Mouse (Mus musculus) lung, embryonic 14.5 days (tissue): ENCODE results near the gene Sh2d7. TPM values are rescaled to one million over a fixed set of nuclear protein-coding genes. Genes with fewer than 3 reads are reported as not detected.

ENCODE experiments used
- ATAC-seq: fragments of 200-750 bp; cut with Nextera tagmentation; 2 replicates; pipeline ENCODE4 v1.8.0; 2017; ENCODE audit warnings: mild to moderate bottlenecking, moderate TSS enrichment, moderate library complexity; ENCODE audit not compliant: insufficient read depth
- DNase-seq: peaks from one replicate; pipeline ENCODE4 v3.0.0-alpha.2; 2015
- H3K27ac ChIP-seq: fragments of 300-500 bp; sonication (generic); 2 replicates; pipeline ENCODE4 v1.5.1; 2014; ENCODE audit warnings: low read depth, mild to moderate bottlenecking, moderate library complexity
- H3K27me3 ChIP-seq: fragments of 300-500 bp; sonication (generic); 2 replicates; pipeline ENCODE4 v1.6.1; 2014; ENCODE audit warnings: low read length, control low read depth; ENCODE audit not compliant: insufficient read depth
- H3K36me3 ChIP-seq: fragments of 300-500 bp; sonication (generic); 2 replicates; pipeline ENCODE4 v1.6.1; 2014; ENCODE audit warnings: control low read depth; ENCODE audit not compliant: insufficient read depth
- H3K4me1 ChIP-seq: fragments of 300-500 bp; sonication (generic); 2 replicates; pipeline ENCODE4 v1.6.1; 2014; ENCODE audit warnings: antibody characterized with exemption, control low read depth; ENCODE audit not compliant: insufficient read depth
- H3K4me2 ChIP-seq: fragments of 300-500 bp; sonication (generic); 2 replicates; pipeline ENCODE4 v1.6.1; 2014; ENCODE audit warnings: mild to moderate bottlenecking
- H3K4me3 ChIP-seq: fragments of 300-500 bp; sonication (generic); 2 replicates; pipeline ENCODE4 v1.5.1; 2014; ENCODE audit warnings: low read depth, low read length
- H3K9ac ChIP-seq: fragments of 300-500 bp; sonication (generic); 2 replicates; pipeline ENCODE4 v1.6.1; 2014
- H3K9me3 ChIP-seq: fragments of 300-500 bp; sonication (generic); 2 replicates; pipeline ENCODE4 v1.6.1; 2016; ENCODE audit warnings: low read depth, low read length, control low read depth
- CTCF ChIP-seq: IDR thresholded peaks from 2 replicates; pipeline ENCODE4 v1.5.1; 2016; ENCODE audit warnings: antibody characterized with exemption, low read depth
- WGBS: fragments of 180-500 bp; shearing (Covaris S2); extraction: QIAGEN DNeasy Blood & Tissue Kit; methylation state at CpG from one replicate; pipeline ENCODE4 v1.1.7; 2014; 5-methylcytosine and 5-hydroxymethylcytosine counted together
- polyA plus RNA-seq: library from polyadenylated mRNA; unstranded; fragments of >200 nt; fragmentation: Nextera tagmentation; extraction: Ambion mirVana; gene quantifications from 2 replicates; pipeline ENCODE4 v1.2.1, GENCODE M21; 2014

Gene Sh2d7
- polyA plus RNA-seq, 1 experiment from 2014 or later: not detected

- ATAC-seq: no peak
Observed at GRCm38 (mm10) chr9:54502111-54502495, 36.7 kb upstream of the Sh2d7 start.

GRCm38 (mm10) chr9:54502873-54503272, 35.9 kb upstream of the Sh2d7 start:
- Histone ChIP-seq H3K27me3 (peaks cover 22% of the 10 kb centered on the region; the same call in 1 of the 2 replicates), H3K9ac (no peak overlapping the region), H3K4me3 (no peak overlapping the region; the same call in 1 of the 2 replicates), H3K27ac (no peak overlapping the region), H3K9me3 (no peaks in the 10 kb centered on the region), H3K4me2 (peak overlapping the region; percentile 98; the same call in 1 of the 2 replicates), H3K4me1 (no peaks in the 10 kb centered on the region), H3K36me3 (no peaks in the 10 kb centered on the region)
- no peak for ATAC-seq
- DNase-seq: no peak
- no peak for TF ChIP-seq CTCF
- WGBS: 11% methylated on average over 12 of the region's 12 CpGs

More at GRCm38 (mm10) chr9:54502111-54502495, 36.7 kb upstream of the Sh2d7 start:
- Histone ChIP-seq H3K4me3 (peak overlapping the region; percentile 65), H3K27me3 (peaks cover 22% of the 10 kb centered on the region; the same call in 1 of the 2 replicates), H3K9ac (no peak overlapping the region), H3K4me2 (peak overlapping the region; percentile 98), H3K9me3 (no peaks in the 10 kb centered on the region), H3K4me1 (no peaks in the 10 kb centered on the region), H3K27ac (no peak overlapping the region), H3K36me3 (no peaks in the 10 kb centered on the region)
- 4% methylated on average over 13 of the region's 13 CpGs for WGBS
- no peak for TF ChIP-seq CTCF
- no peak for DNase-seq

GRCm38 (mm10) chr9:54515991-54516390, 22.8 kb upstream of the Sh2d7 start:
- DNase-seq (no peak), ATAC-seq (no peak)
- Histone ChIP-seq H3K4me2 (no peak overlapping the region), H3K36me3 (no peaks in the 10 kb centered on the region), H3K9ac (no peak overlapping the region), H3K9me3 (no peaks in the 10 kb centered on the region), H3K4me1 (no peaks in the 10 kb centered on the region), H3K27me3 (no peaks in the 10 kb centered on the region), H3K4me3 (no peak overlapping the region), H3K27ac (no peak overlapping the region)
- no peak for TF ChIP-seq CTCF
- 70% methylated on average over 2 of the region's 2 CpGs for WGBS

- no peaks in the 10 kb centered on the region for H3K27me3 ChIP-seq
- DNase-seq (no peak), ATAC-seq (no peak)
- no peaks in the 10 kb centered on the region for H3K9me3 ChIP-seq
- no peaks in the 10 kb centered on the region for H3K4me1 ChIP-seq
- no peak overlapping the region for H3K27ac ChIP-seq
- no peak overlapping the region for H3K9ac ChIP-seq
- no peak overlapping the region for H3K4me2 ChIP-seq
- no peak overlapping the region for H3K4me3 ChIP-seq
- H3K36me3 ChIP-seq: no peaks in the 10 kb centered on the region
- 52% methylated on average over 7 of the region's 7 CpGs for WGBS
- TF ChIP-seq CTCF: no peak
Observed at GRCm38 (mm10) chr9:54518921-54519320, 19.9 kb upstream of the Sh2d7 start.

GRCm38 (mm10) chr9:54520286-54520685, 18.5 kb upstream of the Sh2d7 start:
- 68% methylated on average over 4 of the region's 4 CpGs for WGBS
- H3K9me3 ChIP-seq: no peaks in the 10 kb centered on the region
- ATAC-seq: no peak

GRCm38 (mm10) chr9:54527694-54528093, 11.1 kb upstream of the Sh2d7 start:
- Histone ChIP-seq H3K9ac (no peak overlapping the region), H3K4me1 (no peaks in the 10 kb centered on the region), H3K4me2 (no peak overlapping the region), H3K27ac (no peak overlapping the region), H3K27me3 (no peaks in the 10 kb centered on the region), H3K36me3 (no peaks in the 10 kb centered on the region), H3K9me3 (no peaks in the 10 kb centered on the region), H3K4me3 (no peak overlapping the region)
- WGBS: 68% methylated on average over 7 of the region's 7 CpGs
- no peak for TF ChIP-seq CTCF
- no peak for DNase-seq
- no peak for ATAC-seq

More at GRCm38 (mm10) chr9:54520286-54520685, 18.5 kb upstream of the Sh2d7 start:
- H3K4me3 ChIP-seq: no peak overlapping the region
- TF ChIP-seq CTCF: no peak
- no peak overlapping the region for H3K4me2 ChIP-seq
- H3K27me3 ChIP-seq: no peaks in the 10 kb centered on the region
- no peak overlapping the region for H3K9ac ChIP-seq
- H3K4me1 ChIP-seq: no peaks in the 10 kb centered on the region
- no peak for DNase-seq
- H3K27ac ChIP-seq: no peak overlapping the region
- H3K36me3 ChIP-seq: no peaks in the 10 kb centered on the region

- 0 out of 2 replicates have a peak, but pooled peaks cover 6% of the 10 kb centered on the region for H3K4me1 ChIP-seq
- WGBS: 82% methylated on average over 2 of the region's 2 CpGs
- no peak overlapping the region for H3K27ac ChIP-seq
- H3K9me3 ChIP-seq: no peaks in the 10 kb centered on the region
- DNase-seq (no peak), ATAC-seq (no peak)
- H3K4me2 ChIP-seq: no peak overlapping the region
- H3K9ac ChIP-seq: no peak overlapping the region
- no peaks in the 10 kb centered on the region for H3K27me3 ChIP-seq
- no peaks in the 10 kb centered on the region for H3K36me3 ChIP-seq
- H3K4me3 ChIP-seq: no peak overlapping the region
- TF ChIP-seq CTCF: no peak
Observed at GRCm38 (mm10) chr9:54529950-54530349, 8.8 kb upstream of the Sh2d7 start.

GRCm38 (mm10) chr9:54530836-54531235, 7.9 kb upstream of the Sh2d7 start:
- Histone ChIP-seq H3K4me1 (0 out of 2 replicates have a peak, but pooled peaks cover 6% of the 10 kb centered on the region), H3K4me3 (no peak overlapping the region), H3K27ac (no peak overlapping the region), H3K9ac (no peak overlapping the region), H3K36me3 (no peaks in the 10 kb centered on the region), H3K27me3 (no peaks in the 10 kb centered on the region), H3K4me2 (no peak overlapping the region), H3K9me3 (no peaks in the 10 kb centered on the region)
- ATAC-seq (no peak), DNase-seq (no peak)
- 81% methylated on average over 6 of the region's 6 CpGs for WGBS
- no peak for TF ChIP-seq CTCF
